Mouse (Mus musculus) bone marrow, adult 2 months (tissue): ENCODE measurements around the gene Defb20.

Experiments used
- CTCF ChIP-seq: fragments of 200-500 bp; IDR thresholded peaks from 2 replicates; pipeline ENCODE4 v1.5.1; 2011; ENCODE audit warnings: low read length, control low read depth; ENCODE audit not compliant: control insufficient read depth, insufficient read depth
- POLR2A ChIP-seq: fragments of 200-500 bp; IDR thresholded peaks from 2 replicates; pipeline ENCODE4 v1.6.1; 2011; ENCODE audit warnings: low read depth, mild to moderate bottlenecking, control low read depth, low read length, borderline replicate concordance; ENCODE audit not compliant: control insufficient read depth

GRCm38 (mm10) chr2:152438963-152439362, 37.9 kb upstream of the Defb20 start:
- TF ChIP-seq POLR2A (no peak), CTCF (no peak)
